Mouse (Mus musculus) stomach, adult 2 months (tissue): Measurements from ENCODE around the gene L3mbtl2. TPM values are rescaled to one million over a fixed set of nuclear protein-coding genes. Genes with fewer than 3 reads are reported as not detected.

Experiments
- polyA plus RNA-seq: library from polyadenylated mRNA; depleted of rRNA; stranded (reverse); fragments of >200 nt; gene quantifications from 2 replicates; pipeline ENCODE4 v1.2.3, GENCODE M21; 2012; rRNA removed

L3mbtl2 gene
- polyA plus RNA-seq: 4.5 and 5.4 TPM in 2 replicates

DNA sequence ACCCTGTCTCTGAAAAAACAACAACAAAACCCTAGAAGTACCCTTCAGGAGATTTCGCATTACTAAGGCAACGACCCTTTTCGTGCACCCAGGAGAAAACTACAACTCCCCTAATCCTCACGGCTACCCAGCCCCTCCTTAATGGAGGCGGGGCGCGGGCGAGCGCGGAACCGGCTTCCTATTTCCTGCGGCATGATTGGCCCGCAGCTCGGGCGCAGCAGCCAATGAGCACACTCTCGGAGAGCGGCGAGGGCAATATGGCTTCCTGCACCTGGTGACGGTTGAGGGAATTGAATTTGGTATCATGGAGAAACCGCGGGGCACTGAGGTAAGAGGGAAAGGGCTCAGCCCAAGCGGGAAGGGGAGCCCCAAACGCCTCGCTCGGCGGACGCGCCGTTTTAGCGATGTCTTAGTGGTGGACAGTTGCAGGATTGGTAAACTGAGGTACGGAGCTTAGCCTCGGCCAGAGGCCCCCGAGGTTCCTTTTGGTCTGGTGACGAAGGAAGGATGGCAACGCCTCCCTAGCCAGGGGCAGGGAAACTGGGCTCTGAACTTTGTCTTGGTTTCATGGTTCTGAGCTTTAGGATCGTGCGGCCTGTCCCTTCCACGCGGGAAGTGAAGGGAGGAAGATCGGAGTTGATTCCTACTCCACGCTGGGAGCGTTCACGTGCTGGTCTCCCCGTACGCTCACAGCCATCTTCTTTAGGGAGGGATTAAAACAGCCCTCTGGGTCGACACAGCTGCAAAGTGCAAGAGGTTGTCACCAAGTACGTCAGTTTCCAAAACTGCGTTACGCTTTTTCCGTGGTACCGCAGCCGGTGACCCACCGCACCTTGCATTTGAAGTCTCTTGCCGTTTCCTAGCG lies at the start of gene L3mbtl2:
Gene L3mbtl2, plus strand, starts transcription at position 193 of the 865 bp plus-strand sequence.

DNA sequence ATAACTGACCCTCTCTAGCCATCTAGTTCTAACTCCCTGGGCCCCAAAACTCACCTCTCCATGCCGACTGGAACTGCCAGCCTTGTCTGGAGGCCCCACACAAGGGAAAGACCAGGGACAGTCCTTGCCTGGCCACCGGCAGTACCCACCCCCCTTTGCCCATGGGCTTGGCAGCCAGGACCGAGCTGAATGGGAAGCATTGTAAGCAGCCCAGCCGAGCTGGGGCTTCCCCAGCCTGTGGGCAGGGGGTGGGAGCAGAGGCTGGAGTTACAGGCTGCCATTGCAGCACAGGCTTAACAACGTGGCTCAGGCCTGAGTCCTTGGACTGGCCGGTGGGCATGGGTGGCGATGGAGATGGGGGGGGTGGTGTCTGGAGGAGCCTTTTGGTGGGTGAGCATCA lies 33.5 kb downstream of the L3mbtl2 start, which contains the start of gene Chadl:
Gene Chadl, minus strand, starts transcription at position 113 of the 400 bp plus-strand sequence.

Other genes starting within 250 kb of the L3mbtl2 start
- gene Rbx1, start 197.6 kb upstream of the L3mbtl2 start, polyA plus RNA-seq: 6.5 and 8.2 TPM in 2 replicates
- gene Ep300, start 78.5 kb upstream of the L3mbtl2 start, polyA plus RNA-seq: 6.3 and 8.2 TPM in 2 replicates
- gene Chadl, start 33.4 kb downstream of the L3mbtl2 start, polyA plus RNA-seq: 3.8 and 7.7 TPM in 2 replicates
- 8.7 and 9.2 TPM in 2 replicates for gene Zc3h7b, start 81.2 kb downstream of the L3mbtl2 start, polyA plus RNA-seq
- gene Rangap1, start 81.6 kb downstream of the L3mbtl2 start, polyA plus RNA-seq: 14.0 and 16.3 TPM in 2 replicates
- 5.7 and 6.1 TPM in 2 replicates for gene Tef, start 138.5 kb downstream of the L3mbtl2 start, polyA plus RNA-seq
- 13.6 and 13.8 TPM in 2 replicates for gene Tob2, start 194.9 kb downstream of the L3mbtl2 start, polyA plus RNA-seq
- gene Phf5a, start 208.0 kb downstream of the L3mbtl2 start, polyA plus RNA-seq: 20.7 and 21.6 TPM in 2 replicates
- gene Aco2, start 208.4 kb downstream of the L3mbtl2 start, polyA plus RNA-seq: 137 and 147 TPM in 2 replicates